Mouse (Mus musculus) liver, embryonic 14.5 days (tissue): ENCODE data around the gene Mrrf. TPM values are rescaled to one million over a fixed set of nuclear protein-coding genes. Genes with fewer than 3 reads are reported as not detected.
A peak's percentile ranks its signal among the peaks of the same experiment; 100 is the strongest.

Source experiments
- ATAC-seq: fragments of 200-750 bp; cut with Nextera tagmentation; 2 replicates; pipeline ENCODE4 v1.8.0; 2017; ENCODE audit warnings: moderate number of reproducible peaks, mild to moderate bottlenecking, moderate library complexity; ENCODE audit not compliant: insufficient read depth
- DNase-seq, 3 experiments: peaks; one replicate each; pipeline ENCODE4 v3.0.0-alpha.2; 2012 to 2013; ENCODE audit warnings: low read depth in 3 of 3, low spot score in 3 of 3
- H3K27ac ChIP-seq: fragments of 300-500 bp; sonication (generic); 2 replicates; pipeline ENCODE4 v1.5.1; 2014; ENCODE audit warnings: moderate library complexity, mild to moderate bottlenecking, control low read depth, inconsistent platforms
- H3K27me3 ChIP-seq: fragments of 300-500 bp; sonication (generic); 2 replicates; pipeline ENCODE4 v1.6.1; 2014; ENCODE audit warnings: mild to moderate bottlenecking, low read length, moderate library complexity; ENCODE audit not compliant: control insufficient read depth, insufficient read depth
- H3K36me3 ChIP-seq: fragments of 300-500 bp; sonication (generic); replicated peaks from 2 replicates; pipeline ENCODE4 v1.6.1; 2014; ENCODE audit warnings: low read depth; ENCODE audit not compliant: control insufficient read depth, insufficient read depth
- H3K4me1 ChIP-seq, 2 experiments: fragments of 200-500 bp in 1 of 2; fragments of 300-500 bp in 1 of 2; sonication (generic) in 1 of 2; replicated peaks; 2 replicates each; pipeline ENCODE4 v1.6.1; 2012 to 2014; ENCODE audit warnings: antibody characterized with exemption in 1 of 2, inconsistent platforms in 1 of 2, low read length in 1 of 2; ENCODE audit not compliant: control insufficient read depth in 2 of 2, insufficient read depth in 2 of 2
- H3K4me2 ChIP-seq: fragments of 300-500 bp; sonication (generic); 2 replicates; pipeline ENCODE4 v1.6.1; 2014; ENCODE audit warnings: low read depth, mild to moderate bottlenecking, control low read depth, moderate library complexity
- H3K4me3 ChIP-seq, 2 experiments: fragments of 200-500 bp in 1 of 2; fragments of 300-500 bp in 1 of 2; sonication (generic) in 1 of 2; 2 replicates each; pipeline ENCODE4 v1.5.1; 2012 to 2014; ENCODE audit warnings: low read depth in 2 of 2, low read length in 2 of 2, mild to moderate bottlenecking in 2 of 2, control low read depth in 1 of 2, inconsistent platforms in 1 of 2, moderate library complexity in 1 of 2; ENCODE audit not compliant: insufficient read depth in 1 of 2
- H3K9ac ChIP-seq: fragments of 300-500 bp; sonication (generic); replicated peaks from 2 replicates; pipeline ENCODE4 v1.6.1; 2014; ENCODE audit warnings: mild to moderate bottlenecking, control low read depth, moderate library complexity
- H3K9me3 ChIP-seq: fragments of 300-500 bp; sonication (generic); 2 replicates; pipeline ENCODE4 v1.6.1; 2016; ENCODE audit warnings: low read length, mixed read lengths; ENCODE audit not compliant: control insufficient read depth
- CTCF ChIP-seq: IDR thresholded peaks from 2 replicates; pipeline ENCODE4 v1.5.1; 2016; ENCODE audit warnings: antibody characterized with exemption, low read depth, control low read depth
- EP300 ChIP-seq: IDR thresholded peaks from 2 replicates; pipeline ENCODE4 v1.6.1; 2016; ENCODE audit warnings: antibody characterized with exemption, low read depth
- WGBS: fragments of 180-500 bp; shearing (Covaris S2); extraction: QIAGEN DNeasy Blood & Tissue Kit; methylation state at CpG from one replicate; pipeline ENCODE4 v1.1.7; 2014; ENCODE audit not compliant: insufficient replicate concordance; 5-methylcytosine and 5-hydroxymethylcytosine counted together
- polyA plus RNA-seq, 2 experiments: library from polyadenylated mRNA; depleted of rRNA in 1 of 2; stranded (reverse) in 1 of 2; unstranded in 1 of 2; fragments of >200 nt; fragmentation: Nextera tagmentation in 1 of 2; extraction: Ambion mirVana in 1 of 2; gene quantifications; 2 replicates each; pipeline versions ENCODE4 v1.2.1 to v1.2.3; 2012 to 2014

The Mrrf gene
- polyA plus RNA-seq (2012; rRNA removed) (5.3 and 9.1 TPM in 2 replicates), polyA plus RNA-seq (2014; fragmentation: Nextera tagmentation; extraction: Ambion mirVana) (17.8 and 25.8 TPM in 2 replicates)

DNA sequence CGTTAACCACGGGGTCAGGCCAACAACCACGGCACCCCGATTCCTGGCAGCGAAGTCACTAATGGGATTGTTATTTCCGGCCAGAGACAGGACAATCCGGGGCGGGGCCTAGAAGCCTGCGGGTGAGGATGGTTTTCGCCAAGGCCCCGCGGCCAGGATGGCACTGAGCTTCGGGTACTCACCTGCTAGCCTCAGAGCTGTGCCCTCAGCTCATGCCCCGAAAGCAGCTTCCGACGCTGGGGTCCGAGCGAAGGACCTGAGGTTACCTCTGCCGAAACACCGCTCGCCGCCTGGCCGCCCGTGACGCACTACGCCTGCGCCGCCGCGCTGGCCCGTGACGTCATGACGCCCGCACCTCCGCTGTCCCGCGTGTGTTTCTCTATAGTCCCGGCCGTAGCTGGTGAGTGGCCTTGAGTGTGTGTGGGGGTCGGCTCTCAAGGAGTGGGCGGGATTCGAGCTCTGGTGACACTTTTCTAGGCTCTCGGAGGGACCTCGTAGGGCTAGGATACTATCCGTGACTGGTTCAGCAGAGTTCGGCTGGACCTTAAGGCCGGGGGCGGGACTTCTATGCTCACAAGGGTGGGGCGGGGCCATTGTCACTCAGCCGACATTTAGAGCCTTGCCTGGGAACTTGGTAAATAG, at the start of gene Mrrf, which contains the start of gene Rbm18:
Mrrf (plus strand) TSS at position 90 of the 642 bp plus-strand sequence.
Rbm18 (minus strand) TSS at position 474 of the 642 bp plus-strand sequence.
- Histone ChIP-seq H3K4me2 (peak within 1 kb of the TSS; percentile 81), H3K9ac (peak within 1 kb of the TSS; percentile 81), H3K27me3 (no peaks in the 10 kb centered on the region), H3K4me3 (peak within 1 kb of the TSS; percentile 78 to 85), H3K4me1 (peaks cover 0 to 17% of the 10 kb centered on the region in 2 experiments), H3K9me3 (no peaks in the 10 kb centered on the region), H3K27ac (peak within 1 kb of the TSS; percentile 51), H3K36me3 (peaks cover 25% of the 10 kb centered on the region)
- TF ChIP-seq EP300 (no peak), CTCF (no peak)
- peak; percentile 97 for ATAC-seq
- under 1% methylated on average over 50 of the region's 50 CpGs for WGBS
- DNase-seq = peak; percentile 72 to 77 (median 73)

DNA sequence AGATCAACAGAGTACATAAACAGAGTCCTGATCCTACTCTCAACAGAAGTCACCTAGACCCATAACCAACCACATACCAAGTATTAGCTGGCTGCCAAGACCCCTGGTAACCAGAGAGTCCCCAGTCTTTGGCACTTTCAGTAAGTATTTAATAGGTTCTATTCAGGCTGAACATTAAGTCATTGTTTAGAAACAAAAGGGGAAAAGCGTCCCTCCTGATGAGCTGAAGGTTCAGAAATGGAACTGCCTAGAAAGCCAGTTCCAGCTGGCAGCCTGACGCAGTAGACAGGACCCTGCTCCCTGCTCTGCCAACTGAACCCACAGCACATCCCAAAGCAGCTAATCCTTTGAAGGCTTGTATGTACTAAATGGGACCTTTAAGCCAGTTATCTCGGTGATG, 47.0 kb upstream of the Mrrf start:
- peaks cover 52% of the 10 kb centered on the region for H3K27me3 ChIP-seq
- H3K27ac ChIP-seq = no peak overlapping the region
- no peaks in the 10 kb centered on the region for H3K36me3 ChIP-seq
- H3K4me2 ChIP-seq = no peak overlapping the region
- no peaks in the 10 kb centered on the region for H3K9me3 ChIP-seq
- no peak overlapping the region for H3K4me3 ChIP-seq
- 42% methylated on average over 3 of the region's 3 CpGs for WGBS
- no peaks in the 10 kb centered on the region for H3K4me1 ChIP-seq
- ATAC-seq (no peak), DNase-seq (no peak)
- H3K9ac ChIP-seq = no peak overlapping the region
- TF ChIP-seq CTCF = no peak
- TF ChIP-seq EP300 = no peak

DNA sequence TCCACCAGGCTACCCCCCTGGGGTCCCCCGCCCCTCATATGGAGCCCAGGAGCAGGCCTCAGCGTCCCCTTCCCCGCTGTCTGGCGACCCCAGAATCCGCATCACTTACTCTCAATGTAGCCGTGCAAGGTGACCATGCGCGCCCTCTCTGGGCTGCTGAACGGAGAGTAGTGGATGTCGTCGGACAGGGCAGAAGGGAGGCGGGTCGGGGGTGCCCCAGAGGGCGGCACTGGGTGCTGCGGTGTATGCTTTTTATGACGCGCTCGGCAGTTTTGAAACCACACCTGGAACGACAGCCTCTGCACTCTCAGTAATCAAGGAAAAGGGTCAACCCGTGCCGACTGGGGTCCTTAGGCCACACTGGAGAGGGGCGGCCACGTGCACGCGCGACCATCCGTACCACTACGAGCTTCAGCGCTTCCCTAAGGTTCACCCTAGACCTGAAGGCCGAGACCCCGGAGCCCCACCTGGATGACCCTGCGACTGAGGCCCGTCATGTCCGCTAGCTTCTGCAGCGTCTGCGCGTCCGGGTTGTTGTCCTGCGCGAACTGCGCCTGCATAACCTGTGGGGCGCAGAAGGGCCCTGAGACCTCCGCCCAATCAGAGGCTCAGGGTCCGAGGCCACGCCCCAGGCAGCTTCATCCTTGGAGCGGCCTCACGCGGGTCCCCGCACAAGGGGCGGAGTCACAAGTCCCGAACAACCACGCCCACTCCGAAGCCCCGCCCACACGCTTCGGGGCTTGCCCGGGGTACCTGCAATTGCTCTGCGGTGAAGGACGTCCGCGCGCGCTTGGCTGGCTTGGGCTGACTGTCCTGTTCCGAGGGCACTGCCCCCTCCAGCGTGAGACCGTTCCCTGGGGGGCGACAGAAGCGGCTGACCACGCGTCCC, 45.1 kb upstream of the Mrrf start:
- peak; percentile 83 for ATAC-seq
- Histone ChIP-seq H3K9ac (no peak overlapping the region), H3K9me3 (no peaks in the 10 kb centered on the region), H3K4me2 (peak overlapping the region; percentile 63), H3K4me1 (no peaks in the 10 kb centered on the region), H3K4me3 (peak overlapping the region; percentile 24 to 35), H3K27ac (no peak overlapping the region), H3K36me3 (no peaks in the 10 kb centered on the region), H3K27me3 (peaks cover 70% of the 10 kb centered on the region)
- 1% methylated on average over 70 of the region's 70 CpGs for WGBS
- peak; percentile 37 to 51 (median 40) for DNase-seq
- no peak for TF ChIP-seq CTCF
- TF ChIP-seq EP300 = no peak

DNA sequence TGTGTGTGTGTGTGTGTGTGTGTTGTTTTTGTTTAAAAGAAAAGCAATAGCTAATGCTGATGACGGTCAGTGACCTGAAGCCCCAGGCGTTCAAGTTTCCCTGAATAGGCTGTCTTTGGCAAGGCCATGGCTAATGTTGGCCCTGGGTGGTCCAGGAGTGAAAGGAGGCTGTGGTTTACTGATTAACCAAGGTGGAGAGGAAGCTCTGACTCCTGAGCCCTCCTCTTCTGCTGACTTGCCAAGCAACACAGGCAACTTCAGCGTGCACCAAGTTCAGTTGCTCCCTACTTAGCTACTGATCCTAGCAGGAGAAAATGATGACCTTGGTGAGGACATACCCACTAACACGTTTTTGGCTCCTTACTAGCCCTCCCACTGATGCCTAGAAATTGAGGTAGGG, 43.4 kb upstream of the Mrrf start:
- ATAC-seq (no peak), DNase-seq (no peak)
- H3K9me3 ChIP-seq = no peaks in the 10 kb centered on the region
- no peak overlapping the region for H3K4me3 ChIP-seq
- H3K27me3 ChIP-seq = peaks cover 84% of the 10 kb centered on the region
- no peaks in the 10 kb centered on the region for H3K36me3 ChIP-seq
- no peaks in the 10 kb centered on the region for H3K4me1 ChIP-seq
- WGBS = 7% methylated on average over 4 of the region's 4 CpGs
- H3K9ac ChIP-seq = no peak overlapping the region
- H3K27ac ChIP-seq = no peak overlapping the region
- TF ChIP-seq EP300 = no peak
- TF ChIP-seq CTCF = no peak
- H3K4me2 ChIP-seq = no peak overlapping the region

DNA sequence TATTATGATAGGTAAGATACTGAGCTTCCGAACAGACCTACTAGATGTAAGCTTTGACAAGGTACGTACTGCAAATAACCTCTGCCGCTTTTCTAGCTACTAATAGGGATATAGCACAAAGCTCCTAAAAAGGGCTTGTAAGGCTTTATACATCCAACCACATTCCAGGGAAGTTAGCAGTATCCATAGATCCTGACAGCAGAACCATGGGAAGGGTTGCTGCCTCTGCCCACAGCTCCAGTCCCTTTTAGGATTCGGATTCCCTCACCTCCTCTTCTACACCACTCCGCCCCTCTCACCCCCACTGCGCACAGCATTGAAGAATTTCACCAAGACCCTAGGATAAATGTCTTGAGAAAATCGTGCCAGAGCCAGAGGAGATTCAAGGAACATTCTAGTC, 42.9 kb upstream of the Mrrf start:
- TF ChIP-seq EP300 (no peak), CTCF (no peak)
- WGBS = 33% methylated on average over 7 of the region's 7 CpGs
- Histone ChIP-seq H3K27me3 (peaks cover 90% of the 10 kb centered on the region), H3K27ac (no peak overlapping the region), H3K4me1 (no peaks in the 10 kb centered on the region), H3K9ac (no peak overlapping the region), H3K4me3 (no peak overlapping the region), H3K4me2 (no peak overlapping the region), H3K9me3 (no peaks in the 10 kb centered on the region), H3K36me3 (no peaks in the 10 kb centered on the region)
- no peak for DNase-seq
- no peak for ATAC-seq
